Mouse (Mus musculus): ENCODE results near the gene Blcap. TPM values are rescaled to one million over a fixed set of nuclear protein-coding genes. Genes with fewer than 3 reads are reported as not detected.

Gene Blcap
- polyA plus RNA-seq, 1 experiment from 2014 or later = 363 TPM

- no peaks in the 10 kb centered on the region for H3K27me3 ChIP-seq (ENCODE audit: control insufficient read depth, insufficient read depth, low read depth, low read length)
- 0 out of 2 replicates have a peak overlapping the region, but pooled peaks have one; percentile 25 for H3K9ac ChIP-seq (ENCODE audit: low read depth, low read length)
- H3K4me3 ChIP-seq (ENCODE audit: low read depth, low read length) = peak overlapping the region; percentile 88
- peak overlapping the region; percentile 68 for H3K4me2 ChIP-seq (ENCODE audit: low read length)
- H3K9me3 ChIP-seq (replicated peaks; ENCODE audit: control insufficient read depth, low read length, poor library complexity, severe bottlenecking) = peaks cover 7% of the 10 kb centered on the region
- 77% methylated on average over 4 of the region's 4 CpGs for WGBS
- H3K36me3 ChIP-seq (ENCODE audit: control insufficient read depth, insufficient read depth, low read length) = peaks cover 21% of the 10 kb centered on the region
- peaks cover 34% of the 10 kb centered on the region for H3K4me1 ChIP-seq (ENCODE audit: control insufficient read depth, insufficient read depth, low read length)
- ATAC-seq = no peak
- H3K27ac ChIP-seq (ENCODE audit: low read length) = peak overlapping the region; percentile 95
Measured at GRCm38 (mm10) chr2:157564723-157565122, 6.4 kb downstream of the Blcap start.

- Histone ChIP-seq H3K27ac (ENCODE audit: low read length) (peak overlapping the region; percentile 84), H3K36me3 (ENCODE audit: control insufficient read depth, insufficient read depth, low read length) (peaks cover 34% of the 10 kb centered on the region), H3K9me3 (replicated peaks; ENCODE audit: control insufficient read depth, low read length, poor library complexity, severe bottlenecking) (peaks cover 7% of the 10 kb centered on the region), H3K27me3 (ENCODE audit: control insufficient read depth, insufficient read depth, low read depth, low read length) (no peaks in the 10 kb centered on the region), H3K9ac (ENCODE audit: low read depth, low read length) (peak overlapping the region; percentile 74), H3K4me3 (ENCODE audit: low read depth, low read length) (peak overlapping the region; percentile 55; the same call in 1 of the 2 replicates), H3K4me1 (ENCODE audit: control insufficient read depth, insufficient read depth, low read length) (peaks cover 39% of the 10 kb centered on the region), H3K4me2 (ENCODE audit: low read length) (peak overlapping the region; percentile 68)
- no peak for ATAC-seq
- WGBS = 52% methylated on average over 2 of the region's 2 CpGs
Measured at GRCm38 (mm10) chr2:157563031-157563430, 8.0 kb downstream of the Blcap start.

- Histone ChIP-seq H3K36me3 (ENCODE audit: control insufficient read depth, insufficient read depth, low read length) (peaks cover 50% of the 10 kb centered on the region), H3K9ac (ENCODE audit: low read depth, low read length) (peak overlapping the region; percentile 74), H3K4me2 (ENCODE audit: low read length) (peak overlapping the region; percentile 68), H3K27ac (ENCODE audit: low read length) (peak overlapping the region; percentile 84), H3K9me3 (replicated peaks; ENCODE audit: control insufficient read depth, low read length, poor library complexity, severe bottlenecking) (peaks cover 11% of the 10 kb centered on the region), H3K4me3 (ENCODE audit: low read depth, low read length) (peak overlapping the region; percentile 55), H3K4me1 (ENCODE audit: control insufficient read depth, insufficient read depth, low read length) (peaks cover 37% of the 10 kb centered on the region), H3K27me3 (ENCODE audit: control insufficient read depth, insufficient read depth, low read depth, low read length) (no peaks in the 10 kb centered on the region)
- 52% methylated on average over 27 of the region's 27 CpGs for WGBS
- ATAC-seq = peak; percentile 37; the same call in 1 of the 2 replicates
Measured at GRCm38 (mm10) chr2:157561165-157561836, 9.8 kb downstream of the Blcap start.

- Histone ChIP-seq H3K27me3 (ENCODE audit: control insufficient read depth, insufficient read depth, low read depth, low read length) (no peaks in the 10 kb centered on the region), H3K27ac (ENCODE audit: low read length) (peak overlapping the region; percentile 93), H3K4me2 (ENCODE audit: low read length) (peak overlapping the region; percentile 22), H3K9ac (ENCODE audit: low read depth, low read length) (peak overlapping the region; percentile 86), H3K9me3 (replicated peaks; ENCODE audit: control insufficient read depth, low read length, poor library complexity, severe bottlenecking) (peaks cover 11% of the 10 kb centered on the region), H3K4me1 (ENCODE audit: control insufficient read depth, insufficient read depth, low read length) (peaks cover 37% of the 10 kb centered on the region), H3K4me3 (ENCODE audit: low read depth, low read length) (peak overlapping the region; percentile 55), H3K36me3 (ENCODE audit: control insufficient read depth, insufficient read depth, low read length) (peaks cover 56% of the 10 kb centered on the region)
- 46% methylated on average over 33 of the region's 33 CpGs for WGBS
- ATAC-seq = peak; percentile 46
Measured at GRCm38 (mm10) chr2:157560302-157560701, 10.8 kb downstream of the Blcap start.

- 42% methylated on average over 27 of the region's 27 CpGs for WGBS
- peaks cover 58% of the 10 kb centered on the region for H3K36me3 ChIP-seq (ENCODE audit: control insufficient read depth, insufficient read depth, low read length)
- H3K9ac ChIP-seq (ENCODE audit: low read depth, low read length) = peak within 1 kb of the TSS; percentile 86
- peak; percentile 72 for ATAC-seq
- peak within 1 kb of the TSS; percentile 93 for H3K27ac ChIP-seq (ENCODE audit: low read length)
- H3K9me3 ChIP-seq (replicated peaks; ENCODE audit: control insufficient read depth, low read length, poor library complexity, severe bottlenecking) = peaks cover 11% of the 10 kb centered on the region
- H3K27me3 ChIP-seq (ENCODE audit: control insufficient read depth, insufficient read depth, low read depth, low read length) = no peaks in the 10 kb centered on the region
- peak within 1 kb of the TSS; percentile 68 for H3K4me2 ChIP-seq (ENCODE audit: low read length)
- peak within 1 kb of the TSS; percentile 55 for H3K4me3 ChIP-seq (ENCODE audit: low read depth, low read length)
- peaks cover 33% of the 10 kb centered on the region for H3K4me1 ChIP-seq (ENCODE audit: control insufficient read depth, insufficient read depth, low read length)
Measured at GRCm38 (mm10) chr2:157559858-157560257, 11.2 kb downstream of the Blcap start, which contains the start of gene Nnat. Gene Nnat (plus strand): TSS chr2:157560078.

- Histone ChIP-seq H3K36me3 (ENCODE audit: control insufficient read depth, insufficient read depth, low read length) (peaks cover 58% of the 10 kb centered on the region), H3K9me3 (replicated peaks; ENCODE audit: control insufficient read depth, low read length, poor library complexity, severe bottlenecking) (peaks cover 11% of the 10 kb centered on the region), H3K27me3 (ENCODE audit: control insufficient read depth, insufficient read depth, low read depth, low read length) (no peaks in the 10 kb centered on the region), H3K27ac (ENCODE audit: low read length) (peak overlapping the region; percentile 91), H3K4me2 (ENCODE audit: low read length) (peak overlapping the region; percentile 55), H3K4me1 (ENCODE audit: control insufficient read depth, insufficient read depth, low read length) (peaks cover 29% of the 10 kb centered on the region), H3K9ac (ENCODE audit: low read depth, low read length) (peak overlapping the region; percentile 60), H3K4me3 (ENCODE audit: low read depth, low read length) (peak overlapping the region; percentile 55)
- ATAC-seq = no peak
- WGBS = 52% methylated on average over 19 of the region's 19 CpGs
Measured at GRCm38 (mm10) chr2:157559440-157559839, 11.6 kb downstream of the Blcap start.

GRCm38 (mm10) chr2:157558520-157558919 lies 12.6 kb downstream of the Blcap start:
- 54% methylated on average over 6 of the region's 6 CpGs for WGBS
- Histone ChIP-seq H3K27me3 (ENCODE audit: control insufficient read depth, insufficient read depth, low read depth, low read length) (no peaks in the 10 kb centered on the region), H3K36me3 (ENCODE audit: control insufficient read depth, insufficient read depth, low read length) (peaks cover 58% of the 10 kb centered on the region), H3K9ac (ENCODE audit: low read depth, low read length) (no peak overlapping the region), H3K9me3 (replicated peaks; ENCODE audit: control insufficient read depth, low read length, poor library complexity, severe bottlenecking) (peaks cover 11% of the 10 kb centered on the region), H3K4me3 (ENCODE audit: low read depth, low read length) (no peak overlapping the region), H3K4me1 (ENCODE audit: control insufficient read depth, insufficient read depth, low read length) (peaks cover 19% of the 10 kb centered on the region), H3K27ac (ENCODE audit: low read length) (peak overlapping the region; percentile 91), H3K4me2 (ENCODE audit: low read length) (peak overlapping the region; percentile 55)
- ATAC-seq = 0 out of 2 replicates have a peak, but pooled peaks have one; percentile 27

GRCm38 (mm10) chr2:157558051-157558450 lies 13.0 kb downstream of the Blcap start:
- Histone ChIP-seq H3K4me3 (ENCODE audit: low read depth, low read length) (no peak overlapping the region), H3K9me3 (replicated peaks; ENCODE audit: control insufficient read depth, low read length, poor library complexity, severe bottlenecking) (peaks cover 11% of the 10 kb centered on the region), H3K27me3 (ENCODE audit: control insufficient read depth, insufficient read depth, low read depth, low read length) (no peaks in the 10 kb centered on the region), H3K4me2 (ENCODE audit: low read length) (no peak overlapping the region), H3K4me1 (ENCODE audit: control insufficient read depth, insufficient read depth, low read length) (peaks cover 15% of the 10 kb centered on the region), H3K9ac (ENCODE audit: low read depth, low read length) (no peak overlapping the region), H3K27ac (ENCODE audit: low read length) (peak overlapping the region; percentile 91), H3K36me3 (ENCODE audit: control insufficient read depth, insufficient read depth, low read length) (peaks cover 54% of the 10 kb centered on the region)
- ATAC-seq = no peak
- 64% methylated on average over 9 of the region's 9 CpGs for WGBS

GRCm38 (mm10) chr2:157556074-157556698 lies 14.9 kb downstream of the Blcap start:
- H3K4me2 ChIP-seq (ENCODE audit: low read length) = no peak overlapping the region
- H3K4me1 ChIP-seq (ENCODE audit: control insufficient read depth, insufficient read depth, low read length) = peaks cover 13% of the 10 kb centered on the region
- H3K9me3 ChIP-seq (replicated peaks; ENCODE audit: control insufficient read depth, low read length, poor library complexity, severe bottlenecking) = peaks cover 6% of the 10 kb centered on the region
- 73% methylated on average over 5 of the region's 5 CpGs for WGBS
- ATAC-seq = no peak
- peak overlapping the region; percentile 23; the same call in 1 of the 2 replicates for H3K27ac ChIP-seq (ENCODE audit: low read length)
- H3K4me3 ChIP-seq (ENCODE audit: low read depth, low read length) = no peak overlapping the region
- H3K27me3 ChIP-seq (ENCODE audit: control insufficient read depth, insufficient read depth, low read depth, low read length) = no peaks in the 10 kb centered on the region
- peaks cover 38% of the 10 kb centered on the region for H3K36me3 ChIP-seq (ENCODE audit: control insufficient read depth, insufficient read depth, low read length)
- H3K9ac ChIP-seq (ENCODE audit: low read depth, low read length) = no peak overlapping the region

All from midbrain, embryonic 16.5 days (tissue).